Mouse (Mus musculus) forebrain, embryonic 16.5 days (tissue): ENCODE measurements around the gene Slc9a8. TPM values are rescaled to one million over a fixed set of nuclear protein-coding genes. Genes with fewer than 3 reads are reported as not detected.

ENCODE experiments used
- ATAC-seq: fragments of 200-750 bp; cut with Nextera tagmentation; 2 replicates; pipeline ENCODE4 v1.8.0; 2017; ENCODE audit warnings: mild to moderate bottlenecking, moderate library complexity
- H3K27ac ChIP-seq: fragments of 300-500 bp; sonication (generic); 2 replicates; pipeline ENCODE4 v1.5.1; 2014; ENCODE audit warnings: low read length, control low read depth
- H3K27me3 ChIP-seq: fragments of 300-500 bp; sonication (generic); replicated peaks from 2 replicates; pipeline ENCODE4 v1.6.1; 2014; ENCODE audit warnings: low read length; ENCODE audit not compliant: control insufficient read depth, insufficient read depth
- H3K36me3 ChIP-seq: fragments of 300-500 bp; sonication (generic); 2 replicates; pipeline ENCODE4 v1.6.1; 2014; ENCODE audit not compliant: control insufficient read depth, insufficient read depth
- H3K4me1 ChIP-seq: fragments of 300-500 bp; sonication (generic); replicated peaks from 2 replicates; pipeline ENCODE4 v1.6.1; 2014; ENCODE audit warnings: low read length; ENCODE audit not compliant: control insufficient read depth, insufficient read depth
- H3K4me2 ChIP-seq: fragments of 300-500 bp; sonication (generic); 2 replicates; pipeline ENCODE4 v1.6.1; 2014; ENCODE audit warnings: mild to moderate bottlenecking, low read length, control low read depth
- H3K4me3 ChIP-seq: fragments of 300-500 bp; sonication (generic); replicated peaks from 2 replicates; pipeline ENCODE4 v1.5.1; 2014; ENCODE audit warnings: mild to moderate bottlenecking, low read length, control low read depth
- H3K9ac ChIP-seq: fragments of 300-500 bp; sonication (generic); replicated peaks from 2 replicates; pipeline ENCODE4 v1.6.1; 2014; ENCODE audit warnings: low read depth, low read length, control low read depth
- H3K9me3 ChIP-seq: fragments of 300-500 bp; sonication (generic); 2 replicates; pipeline ENCODE4 v1.6.1; 2016; ENCODE audit warnings: low read length; ENCODE audit not compliant: control insufficient read depth
- WGBS: fragments of 180-500 bp; shearing (Covaris S2); extraction: QIAGEN DNeasy Blood & Tissue Kit; methylation state at CpG from one replicate; pipeline ENCODE4 v1.1.7; 2014; 5-methylcytosine and 5-hydroxymethylcytosine counted together
- polyA plus RNA-seq: library from polyadenylated mRNA; unstranded; fragments of >200 nt; fragmentation: Nextera tagmentation; extraction: Ambion mirVana; gene quantifications from 2 replicates; pipeline ENCODE4 v1.2.1, GENCODE M21; 2015

Gene Slc9a8
- polyA plus RNA-seq, 1 experiment from 2014 or later: 24.0 TPM

DNA sequence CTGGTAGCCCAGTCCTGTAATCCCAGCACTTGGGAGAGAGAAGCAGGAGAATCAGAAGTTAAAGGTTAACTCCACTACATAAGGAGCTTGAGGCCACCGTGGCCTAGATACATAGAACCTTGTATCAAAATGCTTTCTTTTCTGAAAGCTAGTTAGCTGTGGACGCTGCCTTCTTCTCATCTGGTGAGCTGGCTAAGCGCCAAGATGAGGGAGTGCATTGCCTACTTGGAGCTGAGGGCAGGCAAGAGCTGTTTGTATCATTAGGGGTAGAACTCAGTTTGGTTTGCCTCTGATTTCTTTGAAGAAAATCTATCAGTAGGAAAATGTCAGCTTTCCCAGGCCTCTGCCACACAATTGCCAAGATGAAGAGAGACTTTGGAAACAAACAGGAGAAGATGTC, 32.3 kb downstream of the Slc9a8 start:
- Histone ChIP-seq H3K27ac (no peak overlapping the region), H3K4me1 (peaks cover 3% of the 10 kb centered on the region; the same call in 1 of the 2 replicates), H3K9ac (no peak overlapping the region), H3K9me3 (no peaks in the 10 kb centered on the region), H3K4me3 (no peak overlapping the region), H3K4me2 (no peak overlapping the region), H3K27me3 (no peaks in the 10 kb centered on the region), H3K36me3 (peaks cover 8% of the 10 kb centered on the region)
- ATAC-seq: no peak
- 67% methylated on average over 3 of the region's 3 CpGs for WGBS

DNA sequence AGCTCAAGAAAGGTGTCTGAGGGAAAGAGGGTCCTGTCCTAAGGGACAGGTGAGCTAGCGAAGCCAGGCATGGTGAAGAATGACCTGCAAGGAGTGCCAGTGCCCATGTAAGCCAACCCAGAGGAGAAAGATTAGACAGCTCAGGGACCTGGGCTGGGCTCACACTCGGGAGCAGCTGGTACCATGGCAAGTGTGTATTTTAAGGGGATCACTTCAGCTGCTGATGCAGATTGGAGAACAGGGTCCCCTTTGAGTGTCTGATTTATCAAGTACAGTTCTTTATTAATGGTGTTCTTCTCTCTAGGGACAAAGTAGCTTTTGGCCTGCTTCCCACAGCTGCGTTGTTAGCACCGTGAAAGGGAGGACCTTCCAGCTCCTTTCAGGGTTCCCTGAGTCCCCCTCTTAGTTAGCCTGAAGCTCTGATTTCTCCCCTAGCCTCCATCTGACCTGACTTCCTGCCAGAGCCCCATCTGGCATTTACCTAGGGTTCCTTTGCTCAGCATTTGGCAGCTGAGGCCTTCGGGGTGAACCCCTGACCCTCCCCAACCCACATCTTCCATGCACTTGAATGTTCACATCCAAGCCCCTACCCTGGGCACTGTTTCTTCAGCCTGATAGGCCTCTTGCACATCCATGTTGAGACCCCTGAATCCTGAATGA, 35.0 kb downstream of the Slc9a8 start:
- Histone ChIP-seq H3K27me3 (no peaks in the 10 kb centered on the region), H3K36me3 (peaks cover 12% of the 10 kb centered on the region), H3K4me1 (peaks cover 3% of the 10 kb centered on the region; the same call in 1 of the 2 replicates), H3K9ac (no peak overlapping the region), H3K4me3 (no peak overlapping the region), H3K27ac (no peak overlapping the region), H3K9me3 (no peaks in the 10 kb centered on the region), H3K4me2 (no peak overlapping the region)
- 83% methylated on average over 5 of the region's 5 CpGs for WGBS
- no peak for ATAC-seq

GRCm38 (mm10) chr2:167457213-167457612, 35.7 kb downstream of the Slc9a8 start:
- Histone ChIP-seq H3K4me1 (peaks cover 3% of the 10 kb centered on the region; the same call in 1 of the 2 replicates), H3K4me3 (no peak overlapping the region), H3K9me3 (no peaks in the 10 kb centered on the region), H3K9ac (no peak overlapping the region), H3K27ac (no peak overlapping the region), H3K27me3 (no peaks in the 10 kb centered on the region), H3K4me2 (no peak overlapping the region), H3K36me3 (peaks cover 12% of the 10 kb centered on the region)
- 82% methylated on average over 9 of the region's 9 CpGs for WGBS
- ATAC-seq: no peak

DNA sequence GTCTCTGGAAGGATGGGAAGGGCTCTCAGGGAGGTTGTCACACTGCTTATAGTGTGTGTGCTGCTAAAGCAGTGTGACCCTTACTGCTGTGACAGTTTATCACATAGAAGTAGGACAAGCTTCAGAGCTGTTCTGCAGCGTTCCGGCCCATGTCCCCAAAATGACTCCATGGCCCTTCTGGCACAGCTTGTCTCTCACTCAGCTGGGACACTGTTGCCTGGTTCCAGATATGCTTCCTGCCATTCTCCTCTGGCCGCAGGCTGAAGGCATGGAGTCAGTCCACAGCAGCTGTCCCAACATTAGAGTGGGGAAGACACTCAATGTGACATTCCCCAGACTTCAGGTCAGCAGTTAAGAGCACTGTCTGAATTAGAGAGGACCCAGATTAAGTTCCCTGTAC, 37.0 kb downstream of the Slc9a8 start:
- Histone ChIP-seq H3K9me3 (no peaks in the 10 kb centered on the region), H3K27ac (no peak overlapping the region), H3K4me1 (peaks cover 3% of the 10 kb centered on the region; the same call in 1 of the 2 replicates), H3K27me3 (no peaks in the 10 kb centered on the region), H3K4me3 (no peak overlapping the region), H3K9ac (no peak overlapping the region), H3K4me2 (no peak overlapping the region), H3K36me3 (peaks cover 10% of the 10 kb centered on the region)
- no peak for ATAC-seq
- WGBS: 94% methylated on average over 3 of the region's 3 CpGs

DNA sequence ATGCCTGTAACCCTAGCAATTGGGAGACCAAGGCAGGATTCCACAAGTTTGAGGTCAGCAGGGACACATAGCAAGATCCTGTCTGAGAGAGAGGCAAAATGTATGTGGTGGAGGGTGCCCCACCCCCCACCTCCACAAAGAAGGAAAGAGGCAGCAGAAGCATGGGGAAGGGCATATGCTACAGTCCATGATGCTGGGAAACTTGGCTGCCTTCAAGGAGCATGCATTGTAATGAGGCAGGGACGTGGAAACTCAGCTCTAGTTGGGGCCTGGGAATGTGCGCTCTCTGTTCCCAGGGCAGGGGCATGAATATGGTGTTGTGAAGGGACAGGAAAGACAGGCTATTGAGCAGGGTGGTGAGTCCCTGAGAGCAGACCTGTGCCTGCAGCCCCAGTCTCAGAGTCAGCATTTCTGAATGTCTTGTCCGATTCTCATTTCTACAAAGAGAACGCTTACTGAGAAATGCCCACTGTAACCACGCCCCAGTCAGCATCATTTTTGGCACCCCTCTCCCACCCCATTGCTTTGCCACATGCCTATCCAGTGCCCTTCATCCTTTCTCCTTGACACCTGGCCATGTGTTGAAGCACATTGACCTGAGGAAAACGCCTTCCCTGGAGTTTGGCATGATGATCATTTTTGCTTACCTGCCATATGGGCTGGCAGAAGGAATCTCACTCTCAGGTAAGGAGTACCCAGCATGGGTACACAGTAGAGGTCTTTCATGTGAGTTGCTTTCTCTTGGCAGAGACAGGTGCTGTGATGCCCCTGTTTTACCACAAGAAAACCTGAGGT, 37.8 kb downstream of the Slc9a8 start:
- Histone ChIP-seq H3K27ac (no peak overlapping the region), H3K36me3 (peaks cover 9% of the 10 kb centered on the region), H3K4me3 (no peak overlapping the region), H3K9ac (no peak overlapping the region), H3K4me1 (peaks cover 3% of the 10 kb centered on the region; the same call in 1 of the 2 replicates), H3K27me3 (no peaks in the 10 kb centered on the region), H3K4me2 (no peak overlapping the region), H3K9me3 (no peaks in the 10 kb centered on the region)
- 89% methylated on average over 6 of the region's 6 CpGs for WGBS
- no peak for ATAC-seq

- Histone ChIP-seq H3K27ac (no peak overlapping the region), H3K9me3 (no peaks in the 10 kb centered on the region), H3K4me1 (no peaks in the 10 kb centered on the region), H3K9ac (no peak overlapping the region), H3K27me3 (no peaks in the 10 kb centered on the region), H3K36me3 (peaks cover 10% of the 10 kb centered on the region), H3K4me3 (no peak overlapping the region), H3K4me2 (no peak overlapping the region)
- WGBS: 57% methylated on average over 6 of the region's 6 CpGs
- ATAC-seq: no peak
Measured at GRCm38 (mm10) chr2:167462954-167463353, 41.4 kb downstream of the Slc9a8 start.

- no peaks in the 10 kb centered on the region for H3K9me3 ChIP-seq
- H3K4me2 ChIP-seq: no peak overlapping the region
- no peak overlapping the region for H3K27ac ChIP-seq
- H3K4me1 ChIP-seq: no peaks in the 10 kb centered on the region
- peaks cover 10% of the 10 kb centered on the region for H3K36me3 ChIP-seq
- H3K27me3 ChIP-seq: no peaks in the 10 kb centered on the region
- no peak overlapping the region for H3K4me3 ChIP-seq
- H3K9ac ChIP-seq: no peak overlapping the region
- no peak for ATAC-seq
- 91% methylated on average over 5 of the region's 5 CpGs for whole genome bisulfite sequencing
Measured at GRCm38 (mm10) chr2:167463802-167464201, 42.3 kb downstream of the Slc9a8 start.

DNA sequence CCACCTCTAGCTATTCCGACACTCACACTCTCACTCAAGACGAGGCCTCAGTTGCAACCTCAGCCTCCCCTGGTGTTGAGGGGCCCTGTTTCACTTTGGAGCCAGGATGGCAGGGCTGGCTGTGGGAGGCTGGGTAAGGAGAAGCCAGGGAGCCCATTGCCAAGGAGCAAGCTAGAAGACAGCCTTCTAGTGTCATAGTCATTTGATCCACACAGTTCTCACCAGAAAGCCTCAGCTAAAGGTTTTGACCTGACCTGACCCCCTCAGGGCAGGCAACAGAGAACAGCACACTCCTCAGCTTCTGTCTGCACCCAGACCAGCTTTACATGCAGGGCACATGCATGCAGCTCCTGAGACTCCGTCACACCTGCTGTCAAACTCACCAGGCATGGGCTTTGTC, 44.4 kb downstream of the Slc9a8 start:
- peaks cover 7% of the 10 kb centered on the region; the same call in 1 of the 2 replicates for H3K36me3 ChIP-seq
- 92% methylated on average over 3 of the region's 3 CpGs for WGBS
- ATAC-seq: no peak

GRCm38 (mm10) chr2:167467214-167467613, 45.7 kb downstream of the Slc9a8 start:
- H3K4me3 ChIP-seq: no peak overlapping the region
- no peak overlapping the region for H3K27ac ChIP-seq
- no peaks in the 10 kb centered on the region for H3K4me1 ChIP-seq
- peaks cover 15% of the 10 kb centered on the region; the same call in 1 of the 2 replicates for H3K36me3 ChIP-seq
- H3K4me2 ChIP-seq: no peak overlapping the region
- H3K9ac ChIP-seq: no peak overlapping the region
- no peaks in the 10 kb centered on the region for H3K9me3 ChIP-seq
- no peaks in the 10 kb centered on the region for H3K27me3 ChIP-seq
- ATAC-seq: no peak
- WGBS: 85% methylated on average over 5 of the region's 5 CpGs

More for the DNA sequence above, 44.4 kb downstream of the Slc9a8 start:
- Histone ChIP-seq H3K27ac (no peak overlapping the region), H3K9me3 (no peaks in the 10 kb centered on the region), H3K4me2 (no peak overlapping the region), H3K27me3 (no peaks in the 10 kb centered on the region), H3K4me3 (no peak overlapping the region), H3K4me1 (no peaks in the 10 kb centered on the region), H3K9ac (no peak overlapping the region)
